Mouse (Mus musculus) hindbrain, embryonic 11.5 days (tissue): ENCODE measurements around the gene Tmem178. TPM values are rescaled to one million over a fixed set of nuclear protein-coding genes. Genes with fewer than 3 reads are reported as not detected.
"Not testable (repeated sequence)": the region's sequence is repeated elsewhere in the genome, so short reads cannot be mapped to it uniquely, and the experiment has no call there.

ENCODE experiments used
- ATAC-seq: fragments of 200-750 bp; cut with Nextera tagmentation; 2 replicates; pipeline ENCODE4 v1.8.0; 2017; ENCODE audit warnings: mild to moderate bottlenecking, moderate TSS enrichment, moderate library complexity; ENCODE audit not compliant: low FRiP score
- DNase-seq: peaks from one replicate; pipeline ENCODE4 v3.0.0-alpha.2; 2015; ENCODE audit warnings: low spot score
- H3K27ac ChIP-seq: fragments of 300-500 bp; sonication (generic); 2 replicates; pipeline ENCODE4 v1.5.1; 2014; ENCODE audit warnings: mild to moderate bottlenecking, low read depth, low read length
- H3K27me3 ChIP-seq: fragments of 300-500 bp; sonication (generic); 2 replicates; pipeline ENCODE4 v1.6.1; 2014; ENCODE audit warnings: mild to moderate bottlenecking, low read length, moderate library complexity, mixed read lengths; ENCODE audit not compliant: control insufficient read depth, insufficient read depth
- H3K36me3 ChIP-seq: fragments of 300-500 bp; sonication (generic); 2 replicates; pipeline ENCODE4 v1.6.1; 2014; ENCODE audit warnings: mild to moderate bottlenecking, low read length, moderate library complexity, mixed read lengths; ENCODE audit not compliant: control insufficient read depth, insufficient read depth
- H3K4me1 ChIP-seq: fragments of 300-500 bp; sonication (generic); replicated peaks from 2 replicates; pipeline ENCODE4 v1.6.1; 2014; ENCODE audit warnings: low read length, mixed read lengths; ENCODE audit not compliant: control insufficient read depth, insufficient read depth
- H3K4me2 ChIP-seq: fragments of 300-500 bp; sonication (generic); replicated peaks from 2 replicates; pipeline ENCODE4 v1.6.1; 2014; ENCODE audit warnings: mild to moderate bottlenecking, low read depth, low read length
- H3K4me3 ChIP-seq: fragments of 300-500 bp; sonication (generic); 2 replicates; pipeline ENCODE4 v1.5.1; 2014; ENCODE audit warnings: low read depth, low read length
- H3K9ac ChIP-seq: fragments of 300-500 bp; sonication (generic); 2 replicates; pipeline ENCODE4 v1.6.1; 2014; ENCODE audit warnings: low read depth, low read length
- H3K9me3 ChIP-seq: fragments of 300-500 bp; sonication (generic); 2 replicates; pipeline ENCODE4 v1.6.1; 2016; ENCODE audit warnings: low read length; ENCODE audit not compliant: control insufficient read depth
- WGBS: fragments of 180-500 bp; shearing (Covaris S2); extraction: QIAGEN DNeasy Blood & Tissue Kit; methylation state at CpG from one replicate; pipeline ENCODE4 v1.1.7; 2014; 5-methylcytosine and 5-hydroxymethylcytosine counted together
- polyA plus RNA-seq: library from polyadenylated mRNA; unstranded; fragments of >200 nt; fragmentation: Nextera tagmentation; extraction: Ambion mirVana; gene quantifications from 2 replicates; pipeline ENCODE4 v1.2.1, GENCODE M21; 2014

The Tmem178 gene
- polyA plus RNA-seq, 1 experiment from 2014 or later: 19.8 TPM

DNA sequence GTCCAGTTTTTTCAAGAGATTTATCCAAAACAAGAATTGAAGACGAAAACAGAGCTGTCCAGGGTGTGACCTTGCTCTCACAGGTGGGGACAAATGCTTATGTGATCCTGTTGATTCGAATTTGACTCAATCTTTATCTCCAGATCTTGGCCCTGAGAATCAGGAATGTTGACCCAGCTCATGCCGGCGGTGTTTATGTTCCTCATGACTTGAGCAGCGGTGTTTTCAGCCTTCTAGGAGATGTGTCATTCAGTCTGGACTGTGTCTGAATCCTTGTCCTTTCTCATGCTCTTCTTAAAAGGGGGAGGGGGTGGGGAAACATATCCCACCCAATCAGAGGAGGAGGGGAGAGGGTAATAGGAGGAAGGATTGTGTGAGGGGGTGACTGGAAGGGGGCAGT, 7.9 kb upstream of the Tmem178 start:
- Histone ChIP-seq H3K4me2 (no peak overlapping the region), H3K27me3 (no peaks in the 10 kb centered on the region), H3K4me3 (no peak overlapping the region), H3K36me3 (no peaks in the 10 kb centered on the region), H3K27ac (no peak overlapping the region), H3K9ac (no peak overlapping the region), H3K4me1 (no peaks in the 10 kb centered on the region), H3K9me3 (no peaks in the 10 kb centered on the region)
- ATAC-seq: no peak; the same call in 1 of the 2 replicates
- DNase-seq: no peak
- WGBS: 83% methylated on average over 5 of the region's 5 CpGs

DNA sequence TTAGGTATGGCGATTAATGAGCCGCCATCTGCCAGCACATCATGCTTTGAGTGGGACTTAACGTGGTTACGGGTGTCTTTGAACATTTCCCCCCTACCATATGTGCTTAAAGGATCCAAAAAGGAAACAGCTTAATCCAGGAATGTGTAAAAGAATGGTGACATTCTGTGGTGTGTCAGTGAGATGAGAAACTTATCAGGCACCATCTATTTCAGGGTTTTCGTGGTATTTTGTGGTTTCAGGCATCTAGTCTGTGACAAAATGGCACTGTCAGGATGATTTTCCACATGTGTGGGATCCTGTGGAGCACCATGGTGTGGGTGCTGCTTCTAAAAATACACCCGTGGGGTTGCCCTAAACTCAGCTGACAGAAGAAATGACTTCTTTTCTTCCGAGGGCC, 4.6 kb upstream of the Tmem178 start:
- no peaks in the 10 kb centered on the region for H3K36me3 ChIP-seq
- no peak overlapping the region for H3K27ac ChIP-seq
- ATAC-seq (no peak), DNase-seq (no peak)
- 83% methylated on average over 7 of the region's 7 CpGs for WGBS
- no peak overlapping the region for H3K4me3 ChIP-seq
- peaks cover 2% of the 10 kb centered on the region; the same call in 1 of the 2 replicates for H3K27me3 ChIP-seq
- no peak overlapping the region for H3K9ac ChIP-seq
- H3K4me1 ChIP-seq: no peaks in the 10 kb centered on the region
- H3K9me3 ChIP-seq: no peaks in the 10 kb centered on the region
- H3K4me2 ChIP-seq: no peak overlapping the region

DNA sequence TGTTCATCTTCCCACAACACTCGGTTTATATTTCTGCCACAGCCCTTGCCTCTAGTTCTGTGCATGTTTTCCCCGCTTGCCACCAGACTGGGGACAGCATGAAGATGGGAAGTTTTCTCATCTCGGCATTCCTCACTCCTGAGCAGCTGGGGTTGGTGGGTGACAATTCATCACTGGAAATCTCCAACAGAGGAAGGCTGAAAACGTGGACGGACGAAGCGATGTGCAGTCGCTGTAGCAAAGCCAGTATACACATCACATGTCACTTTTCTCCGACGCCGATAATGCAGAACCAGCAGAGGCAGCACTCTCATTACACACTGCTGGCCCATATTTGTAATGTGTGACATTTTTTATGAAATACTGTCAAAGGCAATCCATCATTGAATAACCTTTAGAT, 2.6 kb upstream of the Tmem178 start:
- Histone ChIP-seq H3K9ac (no peak overlapping the region), H3K27ac (no peak overlapping the region), H3K4me1 (no peaks in the 10 kb centered on the region; the same call in 1 of the 2 replicates), H3K4me3 (no peak overlapping the region), H3K9me3 (no peaks in the 10 kb centered on the region), H3K27me3 (peaks cover 2% of the 10 kb centered on the region; the same call in 1 of the 2 replicates), H3K4me2 (no peak overlapping the region), H3K36me3 (no peaks in the 10 kb centered on the region)
- WGBS: 62% methylated on average over 11 of the region's 11 CpGs
- DNase-seq: no peak
- ATAC-seq: no peak

DNA sequence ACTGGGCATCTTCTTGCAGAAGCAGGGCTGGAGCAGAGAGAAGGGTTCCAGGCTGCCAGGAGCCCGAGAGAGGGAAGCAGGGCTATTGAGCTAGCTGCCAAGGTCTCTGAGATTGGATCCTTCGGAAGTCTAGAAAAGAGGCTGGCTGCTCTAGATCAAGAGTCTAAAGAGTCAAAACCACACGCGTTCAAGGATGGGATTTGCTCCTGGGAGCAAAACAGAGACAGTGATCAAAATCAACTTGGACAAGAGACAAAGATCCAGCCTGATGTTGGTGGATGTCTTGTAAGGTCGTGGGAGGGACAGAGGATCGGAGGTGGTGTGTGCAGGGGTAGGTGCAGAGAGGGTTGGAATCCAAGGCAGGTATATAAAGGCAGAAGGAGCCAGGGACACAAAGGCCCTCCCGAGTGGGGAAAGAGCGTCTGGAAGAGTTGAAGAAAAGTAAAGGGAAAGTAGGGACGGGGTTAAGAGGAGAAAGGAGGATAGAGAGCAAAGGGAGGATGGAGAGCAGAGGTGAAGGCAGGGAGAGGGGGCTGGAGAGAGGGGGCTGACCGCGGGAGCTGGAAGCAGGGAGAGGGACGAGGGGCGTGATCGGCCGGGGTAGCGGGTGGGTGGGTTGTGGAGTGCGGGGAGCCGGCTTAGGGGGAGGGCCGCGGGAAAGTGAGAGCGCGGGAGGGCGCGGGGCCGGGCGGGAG, 450 bp upstream of the Tmem178 start:
- peak; percentile 76 for ATAC-seq
- no peaks in the 10 kb centered on the region for H3K9me3 ChIP-seq
- peak overlapping the region; percentile 86 for H3K27ac ChIP-seq
- H3K4me1 ChIP-seq: no peaks in the 10 kb centered on the region; the same call in 1 of the 2 replicates
- peak overlapping the region; percentile 93 for H3K4me2 ChIP-seq
- WGBS: 5% methylated on average over 16 of the region's 26 CpGs
- peak overlapping the region; percentile 88 for H3K9ac ChIP-seq
- H3K27me3 ChIP-seq: peaks cover 2% of the 10 kb centered on the region; the same call in 1 of the 2 replicates
- H3K36me3 ChIP-seq: no peaks in the 10 kb centered on the region
- peak; percentile 41 for DNase-seq
- peak overlapping the region; percentile 83 for H3K4me3 ChIP-seq

DNA sequence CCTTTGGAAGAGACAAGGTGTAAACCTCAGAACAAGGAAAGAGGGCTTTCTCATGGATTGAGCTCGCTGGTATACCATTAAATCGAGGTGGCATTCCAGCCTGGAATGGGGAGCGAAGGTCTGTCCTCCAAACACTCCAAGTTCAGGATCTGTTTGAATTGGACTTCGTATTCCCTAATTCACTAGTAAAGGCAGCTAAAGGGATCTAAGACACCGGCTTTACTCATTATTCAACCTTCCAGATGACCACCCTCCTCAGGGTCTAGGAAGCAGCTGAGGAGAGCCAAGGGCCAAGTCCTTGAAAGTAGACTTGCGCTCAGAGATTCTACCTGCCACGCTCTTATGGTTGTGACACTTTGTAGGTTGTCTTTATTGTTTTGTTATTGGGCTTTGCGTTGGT, 1.1 kb downstream of the Tmem178 start:
- peak overlapping the region; percentile 32; the same call in 1 of the 2 replicates for H3K4me2 ChIP-seq
- H3K4me3 ChIP-seq: peak overlapping the region; percentile 27; the same call in 1 of the 2 replicates
- not testable (repeated sequence) for H3K27me3 ChIP-seq, H3K4me1 ChIP-seq, H3K9me3 ChIP-seq, ATAC-seq, H3K27ac ChIP-seq, H3K36me3 ChIP-seq
- peak; percentile 21 for DNase-seq
- 0 out of 2 replicates have a peak overlapping the region, but pooled peaks have one; percentile 8 for H3K9ac ChIP-seq
- 33% methylated on average over 8 of the region's 8 CpGs for WGBS

DNA sequence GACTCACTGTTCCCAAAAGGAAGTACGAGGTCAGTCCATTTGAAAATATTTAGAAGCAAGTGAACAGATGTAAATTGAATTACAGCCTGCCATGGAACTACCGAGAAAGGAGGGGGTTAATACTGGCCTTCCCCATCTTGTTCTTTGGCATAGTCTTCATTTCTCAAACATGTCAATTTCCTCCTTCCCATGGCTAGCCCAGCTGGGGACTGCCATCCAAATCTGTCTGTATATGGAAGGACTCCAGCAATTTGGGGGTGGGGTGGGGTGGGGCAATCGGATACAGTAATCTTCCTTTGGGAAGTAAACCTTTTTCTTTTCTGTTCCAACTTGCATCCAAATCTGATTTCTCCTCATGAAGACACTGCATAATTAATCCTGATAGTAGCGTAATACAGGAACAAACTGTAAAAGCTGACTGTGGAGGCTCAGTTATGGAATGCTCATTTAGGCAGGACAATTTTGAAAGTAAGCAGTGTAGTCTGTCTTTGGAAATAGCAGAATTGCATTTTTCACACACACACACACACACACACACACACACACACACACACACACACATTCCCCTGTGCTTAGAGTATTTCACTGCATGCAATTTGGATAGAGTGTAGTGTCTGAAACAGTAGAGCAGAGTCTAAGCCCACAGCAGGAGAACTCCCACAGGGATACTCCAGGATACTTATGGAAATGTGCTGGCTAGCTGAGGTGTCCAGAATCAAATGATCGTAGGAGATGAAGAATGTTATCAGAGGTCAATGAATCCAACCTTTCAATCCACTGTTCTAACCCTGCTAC, 1.9 kb downstream of the Tmem178 start:
- WGBS: 69% methylated on average over 5 of the region's 5 CpGs
- Histone ChIP-seq H3K9ac (no peak overlapping the region), H3K36me3 (no peaks in the 10 kb centered on the region), H3K4me3 (peak overlapping the region; percentile 27), H3K4me1 (no peaks in the 10 kb centered on the region; the same call in 1 of the 2 replicates), H3K27ac (no peak overlapping the region; the same call in 1 of the 2 replicates), H3K4me2 (peak overlapping the region; percentile 32), H3K9me3 (no peaks in the 10 kb centered on the region), H3K27me3 (peaks cover 2% of the 10 kb centered on the region; the same call in 1 of the 2 replicates)
- no peak for ATAC-seq
- DNase-seq: no peak

DNA sequence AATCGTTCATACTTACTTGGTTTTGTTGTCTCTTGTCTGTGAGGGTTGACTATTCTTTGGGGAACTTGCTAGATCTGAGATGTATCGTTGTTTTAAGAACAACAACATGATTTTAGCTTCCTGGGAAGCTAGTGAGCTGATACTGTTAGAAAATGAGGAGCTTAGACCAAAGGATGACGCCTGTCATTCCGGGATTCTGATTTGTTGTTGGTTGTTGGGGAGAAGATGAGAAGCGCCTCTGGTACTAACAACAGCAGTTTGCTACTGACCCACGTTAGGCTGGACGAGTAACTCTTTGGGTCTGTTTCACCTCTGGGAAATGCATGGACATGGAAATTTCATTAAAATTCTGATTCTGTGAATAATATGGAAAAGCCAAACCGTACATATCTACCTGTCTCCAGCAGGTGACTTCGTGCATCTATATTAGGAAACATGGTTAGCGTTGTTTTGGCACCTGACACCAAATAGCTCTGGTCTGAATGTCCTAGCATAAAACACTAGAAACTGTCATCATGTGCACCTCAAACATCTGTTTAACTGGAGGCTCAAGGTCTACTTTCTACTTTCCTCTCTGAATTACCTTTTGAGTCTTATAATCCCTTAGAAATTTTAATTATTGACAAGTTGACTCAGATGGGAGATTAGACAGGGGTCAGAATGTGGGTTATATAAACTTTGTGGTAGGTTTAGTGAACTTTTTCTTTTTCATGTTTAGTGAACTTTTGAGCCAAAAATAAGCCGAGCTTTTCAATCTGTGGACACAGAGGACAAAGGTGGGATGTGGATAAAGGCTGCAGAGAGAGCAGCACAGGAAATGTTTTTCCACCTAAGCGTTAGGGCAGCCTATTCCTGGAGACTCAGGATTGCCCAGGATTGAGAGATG, 2.9 kb downstream of the Tmem178 start:
- WGBS: 82% methylated on average over 12 of the region's 12 CpGs
- H3K4me2 ChIP-seq: 0 out of 2 replicates have a peak overlapping the region, but pooled peaks have one; percentile 12

DNA sequence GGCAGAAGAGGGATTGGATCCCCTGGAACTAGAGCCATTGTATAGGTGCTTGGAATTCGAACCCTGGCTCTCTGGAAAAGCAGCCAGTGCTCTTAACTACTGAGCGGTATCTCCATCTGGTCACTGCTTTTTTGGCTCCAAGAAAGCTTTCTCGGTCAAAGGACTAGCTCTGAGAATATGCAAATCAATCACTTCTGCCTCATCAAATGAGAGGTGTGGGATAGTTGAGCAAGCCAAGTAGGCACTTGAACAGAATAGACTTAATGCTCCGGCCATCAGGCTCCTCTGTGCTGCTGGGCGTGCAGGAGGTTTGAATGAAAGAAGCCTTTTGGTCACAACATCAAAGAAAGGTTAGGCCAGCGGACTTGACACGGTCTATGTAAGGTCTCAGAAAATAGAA, 5.0 kb downstream of the Tmem178 start:
- ATAC-seq (no peak), DNase-seq (no peak)
- Histone ChIP-seq H3K27me3 (no peaks in the 10 kb centered on the region), H3K9ac (no peak overlapping the region), H3K9me3 (no peaks in the 10 kb centered on the region), H3K4me2 (no peak overlapping the region), H3K4me3 (no peak overlapping the region), H3K4me1 (no peaks in the 10 kb centered on the region; the same call in 1 of the 2 replicates), H3K36me3 (no peaks in the 10 kb centered on the region), H3K27ac (no peak overlapping the region)
- 85% methylated on average over 7 of the region's 7 CpGs for WGBS

More for the DNA sequence above, 2.9 kb downstream of the Tmem178 start:
- no peaks in the 10 kb centered on the region for H3K9me3 ChIP-seq
- DNase-seq: no peak
- H3K27me3 ChIP-seq: peaks cover 2% of the 10 kb centered on the region; the same call in 1 of the 2 replicates
- no peak overlapping the region for H3K4me3 ChIP-seq
- H3K4me1 ChIP-seq: no peaks in the 10 kb centered on the region; the same call in 1 of the 2 replicates
- no peaks in the 10 kb centered on the region for H3K36me3 ChIP-seq
- H3K27ac ChIP-seq: no peak overlapping the region
- no peak overlapping the region for H3K9ac ChIP-seq
- ATAC-seq: no peak
